Mouse (Mus musculus): ENCODE data around the gene Gphb5. TPM values are rescaled to one million over a fixed set of nuclear protein-coding genes. Genes with fewer than 3 reads are reported as not detected.

Gene Gphb5
- total and polyA plus RNA-seq, 3 experiments: not detected

DNA sequence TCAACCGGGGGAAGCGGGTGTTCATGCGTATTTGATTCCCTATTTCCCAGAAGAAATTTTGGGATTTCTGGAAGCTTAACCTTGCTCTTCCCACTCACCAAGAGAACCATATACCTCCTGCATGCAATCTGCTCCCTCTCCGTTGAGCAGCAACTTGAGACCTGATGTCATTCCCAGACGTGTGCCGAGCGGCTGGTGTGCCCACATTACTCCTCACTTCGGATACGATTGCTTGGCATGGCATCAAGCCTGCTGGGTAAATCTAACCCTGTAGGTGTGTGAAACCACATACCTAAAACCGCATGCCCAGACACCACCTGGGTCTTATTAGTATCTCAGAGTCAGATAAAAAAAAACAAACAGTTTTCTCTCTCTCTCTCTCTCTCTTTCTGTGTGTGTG lies 42.1 kb downstream of the Gphb5 start:
- no peak for DNase-seq (ENCODE audit: low spot score)
- TF ChIP-seq TAL1 (conservative IDR thresholded peaks at IDR 0.05; ENCODE audit: low read depth, low read length) (no peak), CTCF (IDR thresholded peaks at IDR 0.05; ENCODE audit: low read depth, low read length) (no peak), GATA2 (IDR thresholded peaks at IDR 0.05; ENCODE audit: borderline replicate concordance, low read depth, low read length) (no peak), GATA1 (IDR thresholded peaks at IDR 0.05; ENCODE audit: borderline replicate concordance, low read length) (no peak)
- no peaks in the 10 kb centered on the region for H3K4me1 ChIP-seq (ENCODE audit: insufficient read depth, low read depth, low read length)
- H3K36me3 ChIP-seq (replicated peaks): no peaks in the 10 kb centered on the region
- H3K9me3 ChIP-seq (replicated peaks): no peaks in the 10 kb centered on the region
- no peak overlapping the region for H3K4me3 ChIP-seq (ENCODE audit: low read depth, low read length)
- no peak for ATAC-seq (ENCODE audit: extremely low read depth, insufficient number of reproducible peaks, low FRiP score, poor library complexity, severe bottlenecking)
- peaks cover 3% of the 10 kb centered on the region; the same call in 1 of the 2 replicates for H3K27me3 ChIP-seq (ENCODE audit: insufficient read depth, low read length)

DNA sequence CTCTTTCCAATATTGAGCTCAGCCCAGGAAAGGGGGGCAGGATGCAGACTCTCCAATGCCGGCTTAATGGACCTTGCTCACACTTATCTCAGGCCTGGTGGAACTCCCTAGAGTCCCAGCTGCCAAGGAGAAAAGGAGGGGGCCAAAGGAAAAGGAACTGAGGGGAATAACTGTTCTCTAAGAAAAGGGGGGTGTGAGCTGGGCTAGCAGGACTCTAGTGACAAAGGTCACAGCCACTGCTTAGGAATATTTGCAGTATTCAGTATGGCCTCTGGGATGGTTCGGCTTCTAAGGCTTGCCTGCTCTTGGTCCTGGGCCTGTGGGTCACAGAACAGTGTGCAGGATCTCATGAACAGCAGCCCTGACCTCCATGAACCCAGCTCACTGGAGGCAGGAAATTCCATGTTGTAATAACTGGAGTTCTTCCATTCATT lies 47.1 kb downstream of the Gphb5 start:
- H3K36me3 ChIP-seq (replicated peaks): no peaks in the 10 kb centered on the region
- DNase-seq (ENCODE audit: low spot score): no peak
- H3K9me3 ChIP-seq (replicated peaks): no peaks in the 10 kb centered on the region
- H3K27me3 ChIP-seq (ENCODE audit: insufficient read depth, low read length): no peaks in the 10 kb centered on the region
- no peak overlapping the region for H3K4me3 ChIP-seq (ENCODE audit: low read depth, low read length)
- ATAC-seq (ENCODE audit: extremely low read depth, insufficient number of reproducible peaks, low FRiP score, poor library complexity, severe bottlenecking): no peak
- TF ChIP-seq GATA1 (IDR thresholded peaks at IDR 0.05; ENCODE audit: borderline replicate concordance, low read length): no peak
- TF ChIP-seq CTCF (IDR thresholded peaks at IDR 0.05; ENCODE audit: low read depth, low read length): no peak
- TF ChIP-seq GATA2 (IDR thresholded peaks at IDR 0.05; ENCODE audit: borderline replicate concordance, low read depth, low read length): no peak
- TF ChIP-seq TAL1 (conservative IDR thresholded peaks at IDR 0.05; ENCODE audit: low read depth, low read length): no peak
- TF ChIP-seq POLR2AphosphoS5 (IDR thresholded peaks at IDR 0.05; ENCODE audit: insufficient replicate concordance, low read depth, low read length): no peak
- no peaks in the 10 kb centered on the region for H3K4me1 ChIP-seq (ENCODE audit: insufficient read depth, low read depth, low read length)

DNA sequence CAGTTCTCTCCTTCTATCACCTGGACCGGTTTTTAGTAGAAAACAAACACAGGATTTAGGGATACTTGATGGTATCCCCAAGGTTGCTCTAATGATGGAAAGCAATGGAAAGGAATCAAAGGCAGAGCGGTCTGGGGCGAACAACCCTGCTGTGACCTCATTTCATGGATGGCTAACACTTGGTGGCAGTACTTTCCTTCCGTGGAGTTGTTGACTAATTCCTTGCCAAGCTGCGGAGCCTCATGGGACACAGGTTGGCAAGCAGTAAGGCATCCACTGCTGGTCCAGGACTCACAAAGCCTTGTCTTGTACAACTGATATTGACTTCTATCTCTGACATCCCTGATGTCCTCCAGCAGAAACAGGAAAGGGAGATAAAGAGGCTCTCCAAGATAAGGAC lies 48.1 kb downstream of the Gphb5 start:
- H3K4me1 ChIP-seq (ENCODE audit: insufficient read depth, low read depth, low read length): no peaks in the 10 kb centered on the region
- TF ChIP-seq CTCF (IDR thresholded peaks at IDR 0.05; ENCODE audit: low read depth, low read length) (no peak), GATA2 (IDR thresholded peaks at IDR 0.05; ENCODE audit: borderline replicate concordance, low read depth, low read length) (no peak), POLR2AphosphoS5 (IDR thresholded peaks at IDR 0.05; ENCODE audit: insufficient replicate concordance, low read depth, low read length) (no peak), TAL1 (conservative IDR thresholded peaks at IDR 0.05; ENCODE audit: low read depth, low read length) (no peak), GATA1 (IDR thresholded peaks at IDR 0.05; ENCODE audit: borderline replicate concordance, low read length) (no peak)
- ATAC-seq (ENCODE audit: extremely low read depth, insufficient number of reproducible peaks, low FRiP score, poor library complexity, severe bottlenecking): no peak
- no peaks in the 10 kb centered on the region for H3K36me3 ChIP-seq (replicated peaks)
- no peak overlapping the region for H3K4me3 ChIP-seq (ENCODE audit: low read depth, low read length)
- DNase-seq (ENCODE audit: low spot score): no peak
- no peaks in the 10 kb centered on the region for H3K27me3 ChIP-seq (ENCODE audit: insufficient read depth, low read length)
- H3K9me3 ChIP-seq (replicated peaks): no peaks in the 10 kb centered on the region

DNA sequence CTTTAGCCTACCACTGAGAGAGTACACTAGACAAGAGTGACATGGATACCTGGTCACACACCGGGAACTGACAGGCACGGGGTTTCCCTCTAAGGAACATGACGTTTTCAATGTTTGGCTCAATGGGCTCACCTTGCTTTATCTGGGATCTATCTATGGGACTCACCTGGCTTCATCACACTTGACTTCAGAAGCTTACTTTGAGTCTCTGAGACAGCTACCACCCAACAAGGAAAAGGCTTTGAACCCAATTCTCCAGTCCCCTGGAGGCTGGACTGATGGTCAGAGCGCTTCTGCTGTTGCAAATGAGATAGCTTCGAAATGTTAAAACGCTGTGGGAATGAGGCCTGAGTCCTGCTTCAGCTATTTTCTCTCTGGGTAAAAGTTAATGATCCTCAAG lies 49.2 kb downstream of the Gphb5 start:
- Histone ChIP-seq H3K27me3 (ENCODE audit: insufficient read depth, low read length) (no peaks in the 10 kb centered on the region; the same call in 1 of the 2 replicates), H3K4me1 (ENCODE audit: insufficient read depth, low read depth, low read length) (no peaks in the 10 kb centered on the region), H3K4me3 (ENCODE audit: low read depth, low read length) (no peak overlapping the region), H3K9me3 (replicated peaks) (no peaks in the 10 kb centered on the region), H3K36me3 (replicated peaks) (no peaks in the 10 kb centered on the region)
- no peak for DNase-seq (ENCODE audit: low spot score)
- ATAC-seq (ENCODE audit: extremely low read depth, insufficient number of reproducible peaks, low FRiP score, poor library complexity, severe bottlenecking): no peak
- no peak for TF ChIP-seq CTCF (IDR thresholded peaks at IDR 0.05; ENCODE audit: low read depth, low read length)
- no peak for TF ChIP-seq GATA2 (IDR thresholded peaks at IDR 0.05; ENCODE audit: borderline replicate concordance, low read depth, low read length)
- TF ChIP-seq POLR2AphosphoS5 (IDR thresholded peaks at IDR 0.05; ENCODE audit: insufficient replicate concordance, low read depth, low read length): no peak
- no peak for TF ChIP-seq GATA1 (IDR thresholded peaks at IDR 0.05; ENCODE audit: borderline replicate concordance, low read length)
- no peak for TF ChIP-seq TAL1 (conservative IDR thresholded peaks at IDR 0.05; ENCODE audit: low read depth, low read length)

DNA sequence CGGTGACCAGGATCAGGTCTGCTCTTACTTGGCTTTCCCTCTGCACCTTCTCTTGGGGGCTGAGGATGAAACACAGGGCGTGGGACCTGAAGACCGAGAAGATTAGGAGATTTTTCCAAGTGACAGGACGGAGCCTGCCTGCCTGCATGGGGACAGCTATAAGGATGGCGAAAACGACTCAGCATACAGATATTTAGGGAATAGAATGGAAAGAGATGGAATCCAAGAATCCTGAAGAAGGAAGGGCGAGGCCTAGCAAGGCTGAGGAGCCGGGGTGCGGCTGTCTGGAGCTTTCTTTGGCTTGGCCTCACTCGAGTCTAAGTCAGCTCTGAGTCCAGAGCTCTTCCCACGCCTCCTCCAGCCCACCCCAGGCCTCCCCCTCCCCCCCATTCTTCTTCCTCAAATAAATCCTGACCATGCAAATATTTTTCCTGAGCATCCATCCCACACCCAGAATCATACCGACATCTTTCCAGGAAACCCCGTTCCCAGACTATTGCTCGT lies 50.9 kb downstream of the Gphb5 start:
- ATAC-seq (ENCODE audit: extremely low read depth, insufficient number of reproducible peaks, low FRiP score, poor library complexity, severe bottlenecking) (no peak), DNase-seq (ENCODE audit: low spot score) (no peak)
- Histone ChIP-seq H3K4me3 (ENCODE audit: low read depth, low read length) (no peak overlapping the region), H3K9me3 (replicated peaks) (no peaks in the 10 kb centered on the region), H3K36me3 (replicated peaks) (no peaks in the 10 kb centered on the region), H3K27me3 (ENCODE audit: insufficient read depth, low read length) (no peaks in the 10 kb centered on the region; the same call in 1 of the 2 replicates), H3K4me1 (ENCODE audit: insufficient read depth, low read depth, low read length) (no peaks in the 10 kb centered on the region)
- TF ChIP-seq GATA2 (IDR thresholded peaks at IDR 0.05; ENCODE audit: borderline replicate concordance, low read depth, low read length) (no peak), CTCF (IDR thresholded peaks at IDR 0.05; ENCODE audit: low read depth, low read length) (no peak), POLR2AphosphoS5 (IDR thresholded peaks at IDR 0.05; ENCODE audit: insufficient replicate concordance, low read depth, low read length) (no peak), TAL1 (conservative IDR thresholded peaks at IDR 0.05; ENCODE audit: low read depth, low read length) (no peak), GATA1 (IDR thresholded peaks at IDR 0.05; ENCODE audit: borderline replicate concordance, low read length) (no peak)

DNA sequence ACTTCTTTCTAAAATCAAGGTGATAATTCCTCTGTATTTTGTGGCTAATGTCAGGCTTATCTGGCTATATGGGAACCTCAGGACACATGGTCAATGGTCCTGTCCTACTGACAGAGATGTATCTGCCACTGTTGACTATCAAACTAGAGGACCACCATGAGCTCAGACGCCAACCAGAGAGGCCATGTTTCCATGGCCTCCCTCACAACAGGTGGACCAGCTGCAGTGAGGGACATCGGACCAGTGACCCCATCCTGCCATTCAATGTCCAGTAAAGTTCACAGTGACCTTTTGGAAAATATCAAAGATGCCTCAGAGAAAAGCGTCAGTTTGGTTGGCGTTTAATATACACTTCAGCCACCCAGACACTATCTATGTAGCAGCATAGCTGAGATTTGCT lies 52.2 kb downstream of the Gphb5 start:
- Histone ChIP-seq H3K36me3 (replicated peaks) (no peaks in the 10 kb centered on the region), H3K27me3 (ENCODE audit: insufficient read depth, low read length) (peaks cover 4% of the 10 kb centered on the region; the same call in 1 of the 2 replicates), H3K9me3 (replicated peaks) (no peaks in the 10 kb centered on the region), H3K4me1 (ENCODE audit: insufficient read depth, low read depth, low read length) (no peaks in the 10 kb centered on the region), H3K4me3 (ENCODE audit: low read depth, low read length) (no peak overlapping the region)
- ATAC-seq (ENCODE audit: extremely low read depth, insufficient number of reproducible peaks, low FRiP score, poor library complexity, severe bottlenecking): no peak
- no peak for DNase-seq (ENCODE audit: low spot score)
- TF ChIP-seq CTCF (IDR thresholded peaks at IDR 0.05; ENCODE audit: low read depth, low read length) (no peak), GATA2 (IDR thresholded peaks at IDR 0.05; ENCODE audit: borderline replicate concordance, low read depth, low read length) (no peak), POLR2AphosphoS5 (IDR thresholded peaks at IDR 0.05; ENCODE audit: insufficient replicate concordance, low read depth, low read length) (no peak), TAL1 (conservative IDR thresholded peaks at IDR 0.05; ENCODE audit: low read depth, low read length) (no peak), GATA1 (IDR thresholded peaks at IDR 0.05; ENCODE audit: borderline replicate concordance, low read length) (no peak)

All from G1E (cell line).